Mouse (Mus musculus): ENCODE measurements around the gene Prkra. TPM values are rescaled to one million over a fixed set of nuclear protein-coding genes. Genes with fewer than 3 reads are reported as not detected.

Gene Prkra
- polyA plus RNA-seq, 2 experiments: 6.5 TPM

- Histone ChIP-seq H3K27ac (no peak overlapping the region), H3K36me3 (replicated peaks; ENCODE audit: control insufficient read depth, insufficient read depth, low read depth) (no peaks in the 10 kb centered on the region), H3K4me1 (replicated peaks; ENCODE audit: control insufficient read depth in 2 of 2, insufficient read depth in 2 of 2, low read length in 1 of 2) (no peaks in the 10 kb centered on the region), H3K9me3 (ENCODE audit: control insufficient read depth, low read length) (no peaks in the 10 kb centered on the region), H3K4me3 (ENCODE audit: insufficient read depth in 1 of 2, low read depth in 2 of 2, low read length in 2 of 2) (no peak overlapping the region), H3K27me3 (ENCODE audit: control insufficient read depth, insufficient read depth, low read length) (no peaks in the 10 kb centered on the region), H3K4me2 (ENCODE audit: low read depth) (no peak overlapping the region), H3K9ac (replicated peaks) (no peak overlapping the region)
- DNase-seq (ENCODE audit: low read depth in 3 of 3, low spot score in 3 of 3): no peak
- TF ChIP-seq EP300 (IDR thresholded peaks at IDR 0.05; ENCODE audit: low read depth) (no peak), CTCF (IDR thresholded peaks at IDR 0.05; ENCODE audit: low read depth) (no peak)
- ATAC-seq (ENCODE audit: insufficient read depth): no peak
- 62% methylated on average over 13 of the region's 13 CpGs for WGBS (ENCODE audit: insufficient replicate concordance)
These were observed 10.7 kb upstream of the Prkra start for GRCm38 (mm10) chr2:76658551-76658950.

- H3K9ac ChIP-seq (replicated peaks): no peak overlapping the region
- no peaks in the 10 kb centered on the region for H3K36me3 ChIP-seq (replicated peaks; ENCODE audit: control insufficient read depth, insufficient read depth, low read depth)
- DNase-seq (ENCODE audit: low read depth in 3 of 3, low spot score in 3 of 3): no peak
- TF ChIP-seq CTCF (IDR thresholded peaks at IDR 0.05; ENCODE audit: low read depth) (peak; percentile 29), EP300 (IDR thresholded peaks at IDR 0.05; ENCODE audit: low read depth) (no peak)
- no peaks in the 10 kb centered on the region for H3K4me1 ChIP-seq (replicated peaks; ENCODE audit: control insufficient read depth in 2 of 2, insufficient read depth in 2 of 2, low read length in 1 of 2)
- 0% methylated on average over 1 of the region's 1 CpGs for WGBS (ENCODE audit: insufficient replicate concordance)
- H3K27ac ChIP-seq: no peak overlapping the region
- no peak overlapping the region for H3K4me3 ChIP-seq (ENCODE audit: insufficient read depth in 1 of 2, low read depth in 2 of 2, low read length in 2 of 2)
- ATAC-seq (ENCODE audit: insufficient read depth): no peak
- H3K4me2 ChIP-seq (ENCODE audit: low read depth): no peak overlapping the region
- H3K9me3 ChIP-seq (ENCODE audit: control insufficient read depth, low read length): no peaks in the 10 kb centered on the region
- H3K27me3 ChIP-seq (ENCODE audit: control insufficient read depth, insufficient read depth, low read length): no peaks in the 10 kb centered on the region
These were observed 8.2 kb upstream of the Prkra start for GRCm38 (mm10) chr2:76655982-76656381.

- DNase-seq (ENCODE audit: low read depth in 3 of 3, low spot score in 3 of 3): no peak
- no peak overlapping the region for H3K4me2 ChIP-seq (ENCODE audit: low read depth)
- TF ChIP-seq EP300 (IDR thresholded peaks at IDR 0.05; ENCODE audit: low read depth) (no peak), CTCF (IDR thresholded peaks at IDR 0.05; ENCODE audit: low read depth) (no peak)
- no peaks in the 10 kb centered on the region for H3K36me3 ChIP-seq (replicated peaks; ENCODE audit: control insufficient read depth, insufficient read depth, low read depth)
- no peaks in the 10 kb centered on the region for H3K4me1 ChIP-seq (replicated peaks; ENCODE audit: control insufficient read depth in 2 of 2, insufficient read depth in 2 of 2, low read length in 1 of 2)
- H3K4me3 ChIP-seq (ENCODE audit: insufficient read depth in 1 of 2, low read depth in 2 of 2, low read length in 2 of 2): no peak overlapping the region
- H3K27me3 ChIP-seq (ENCODE audit: control insufficient read depth, insufficient read depth, low read length): no peaks in the 10 kb centered on the region
- H3K9ac ChIP-seq (replicated peaks): no peak overlapping the region
- no peaks in the 10 kb centered on the region for H3K9me3 ChIP-seq (ENCODE audit: control insufficient read depth, low read length)
- 57% methylated on average over 3 of the region's 3 CpGs for WGBS (ENCODE audit: insufficient replicate concordance)
- no peak for ATAC-seq (ENCODE audit: insufficient read depth)
- no peak overlapping the region for H3K27ac ChIP-seq
These were observed 7.6 kb upstream of the Prkra start for GRCm38 (mm10) chr2:76655444-76655843.

- H3K4me3 ChIP-seq (ENCODE audit: insufficient read depth in 1 of 2, low read depth in 2 of 2, low read length in 2 of 2): no peak overlapping the region
- WGBS (ENCODE audit: insufficient replicate concordance): 74% methylated on average over 5 of the region's 5 CpGs
- no peak overlapping the region for H3K27ac ChIP-seq
These were observed 6.8 kb upstream of the Prkra start for GRCm38 (mm10) chr2:76654646-76655045.

GRCm38 (mm10) chr2:76653070-76653469 lies 5.3 kb upstream of the Prkra start:
- no peak overlapping the region for H3K4me2 ChIP-seq (ENCODE audit: low read depth)
- WGBS (ENCODE audit: insufficient replicate concordance): 76% methylated on average over 4 of the region's 4 CpGs
- no peak for ATAC-seq (ENCODE audit: insufficient read depth)
- no peak overlapping the region for H3K27ac ChIP-seq
- peaks cover 3% of the 10 kb centered on the region in 2 experiments; a peak in 2 of 4 replicates for H3K4me1 ChIP-seq (replicated peaks; ENCODE audit: control insufficient read depth in 2 of 2, insufficient read depth in 2 of 2, low read length in 1 of 2)
- DNase-seq (ENCODE audit: low read depth in 3 of 3, low spot score in 3 of 3): no peak
- no peak overlapping the region for H3K9ac ChIP-seq (replicated peaks)
- H3K9me3 ChIP-seq (ENCODE audit: control insufficient read depth, low read length): no peaks in the 10 kb centered on the region
- no peaks in the 10 kb centered on the region for H3K27me3 ChIP-seq (ENCODE audit: control insufficient read depth, insufficient read depth, low read length)
- TF ChIP-seq CTCF (IDR thresholded peaks at IDR 0.05; ENCODE audit: low read depth) (peak; percentile 38), EP300 (IDR thresholded peaks at IDR 0.05; ENCODE audit: low read depth) (no peak)
- H3K4me3 ChIP-seq (ENCODE audit: insufficient read depth in 1 of 2, low read depth in 2 of 2, low read length in 2 of 2): no peak overlapping the region
- no peaks in the 10 kb centered on the region for H3K36me3 ChIP-seq (replicated peaks; ENCODE audit: control insufficient read depth, insufficient read depth, low read depth)

More at GRCm38 (mm10) chr2:76654646-76655045, 6.8 kb upstream of the Prkra start:
- no peak overlapping the region for H3K4me2 ChIP-seq (ENCODE audit: low read depth)
- DNase-seq (ENCODE audit: low read depth in 3 of 3, low spot score in 3 of 3) (no peak), ATAC-seq (ENCODE audit: insufficient read depth) (no peak)
- no peaks in the 10 kb centered on the region for H3K27me3 ChIP-seq (ENCODE audit: control insufficient read depth, insufficient read depth, low read length)
- no peak for TF ChIP-seq EP300 (IDR thresholded peaks at IDR 0.05; ENCODE audit: low read depth)
- TF ChIP-seq CTCF (IDR thresholded peaks at IDR 0.05; ENCODE audit: low read depth): no peak
- no peaks in the 10 kb centered on the region for H3K36me3 ChIP-seq (replicated peaks; ENCODE audit: control insufficient read depth, insufficient read depth, low read depth)
- no peaks in the 10 kb centered on the region for H3K9me3 ChIP-seq (ENCODE audit: control insufficient read depth, low read length)
- H3K9ac ChIP-seq (replicated peaks): no peak overlapping the region
- H3K4me1 ChIP-seq (replicated peaks; ENCODE audit: control insufficient read depth in 2 of 2, insufficient read depth in 2 of 2, low read length in 1 of 2): no peaks in the 10 kb centered on the region
